Mouse (Mus musculus) ES-E14 (cell line): ENCODE measurements around the gene Iqgap3.

Source experiments
- ZC3H11A ChIP-seq: IDR thresholded peaks from 2 replicates; pipeline ENCODE4 v1.6.1; 2012; ENCODE audit warnings: low read depth, mild to moderate bottlenecking, inconsistent platforms, low read length, borderline replicate concordance
- ZNF384 ChIP-seq: IDR thresholded peaks from 2 replicates; pipeline ENCODE4 v1.6.1; 2012; ENCODE audit warnings: low read depth, low read length, inconsistent platforms

DNA sequence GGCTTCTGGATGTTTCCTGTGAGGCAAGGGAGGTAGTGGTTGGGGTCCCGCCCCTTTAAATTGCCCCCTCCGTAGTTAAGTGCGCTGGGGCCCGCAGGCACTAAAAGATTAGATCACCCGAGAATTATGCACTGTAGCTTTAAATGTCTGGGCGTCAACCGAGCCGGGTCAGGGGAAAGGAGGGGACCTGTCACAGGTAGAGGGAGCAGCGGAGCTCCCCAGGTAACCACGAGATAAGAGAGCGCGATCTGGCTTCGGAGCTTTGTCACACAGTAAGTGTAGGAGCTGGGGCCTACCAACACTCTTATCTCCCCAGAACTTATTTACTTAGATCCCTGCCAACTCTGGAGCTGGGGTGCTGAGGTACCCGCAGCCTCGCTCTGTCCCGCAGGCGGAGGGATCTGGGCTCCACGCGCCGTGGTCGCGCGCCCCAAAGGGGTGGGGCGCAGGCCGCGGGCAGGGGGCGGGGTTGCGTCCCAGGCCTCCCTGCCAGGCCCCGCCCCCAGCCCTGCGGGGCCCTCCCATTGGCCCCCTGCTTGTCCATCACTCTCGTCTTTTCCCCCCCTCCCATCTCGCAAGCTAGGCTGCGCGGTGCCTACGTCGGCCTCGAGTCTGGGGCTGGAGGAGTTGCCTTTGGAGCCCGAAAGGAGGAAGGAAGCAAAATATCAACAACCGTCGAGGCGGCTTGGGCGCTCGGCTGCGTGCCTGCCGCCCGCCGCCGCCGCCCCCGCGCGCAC, 60.2 kb downstream of the Iqgap3 start, which contains the start of gene Mef2d:
- TF ChIP-seq ZNF384: no peak
- TF ChIP-seq ZC3H11A: no peak
